Comparison of ENCODE assay signal across 8 mouse cellular contexts in genomic region chr10:77215641-77216040, GRCm38 (mm10). TPM values are rescaled to one million over a fixed set of nuclear protein-coding genes. Genes with fewer than 3 reads are reported as not detected.
DNase-seq lines count a peak whose midpoint lies in the region; ATAC-seq lines count a peak whose summit lies in the region.

No protein-coding gene starts in this region.

- H3K36me3 ChIP-seq in kidney, embryonic 16.5 days (ENCODE audit: insufficient read depth, low read length): no peaks in the 10 kb centered on the region

- no peak overlapping the region for H3K4me2 ChIP-seq in kidney, embryonic 16.5 days (replicated peaks; ENCODE audit: low read depth, low read length)

- 0 out of 2 replicates have a peak overlapping the region, but pooled peaks have one; percentile 25 for H3K9ac ChIP-seq in kidney, embryonic 16.5 days (replicated peaks; ENCODE audit: low read length)

- 65% methylated on average over 4 of the region's 4 CpGs for WGBS in kidney, embryonic 16.5 days

- DNase-seq in cerebellum, adult 18-20 months: peak; percentile 14 to 25
- no peak for DNase-seq in cerebellum, postnatal 4 days (ENCODE audit: low spot score in 2 of 2)
- DNase-seq in kidney, adult 11 months: no peak
- peak; percentile 12 for DNase-seq in lung, postnatal 14 days
- DNase-seq in frontal cortex, postnatal 36 days (ENCODE audit: low spot score in 2 of 2): no peak
- no peak for DNase-seq in embryo, embryonic 9.5 days (ENCODE audit: extremely low spot score)

- H3K9me3 ChIP-seq in kidney, embryonic 16.5 days (ENCODE audit: low read length): no peaks in the 10 kb centered on the region

- peak; percentile 53; the same call in 1 of the 2 replicates for ATAC-seq in kidney, embryonic 16.5 days (ENCODE audit: low FRiP score, low TSS enrichment)
- ATAC-seq in granulocyte monocyte progenitor cell, adult 5-6 weeks (replicated peaks; ENCODE audit: poor library complexity, severe bottlenecking): peak; percentile 50

- no peaks in the 10 kb centered on the region for H3K27me3 ChIP-seq in kidney, embryonic 16.5 days (ENCODE audit: insufficient read depth, low read length)

- peaks cover 41% of the 10 kb centered on the region for H3K4me1 ChIP-seq in kidney, embryonic 16.5 days (ENCODE audit: insufficient read depth, low read length)

- no peak overlapping the region for H3K4me3 ChIP-seq in kidney, embryonic 16.5 days (ENCODE audit: low read length)

- H3K27ac ChIP-seq in kidney, embryonic 16.5 days (ENCODE audit: low read length): peak overlapping the region; percentile 48

RNA-seq across cellular contexts. Expression of gene Pofut2, which starts 43.4 kb away (rescaled TPM):
- polyA plus RNA-seq in kidney, embryonic 16.5 days (2015; fragmentation: Nextera tagmentation; extraction: Ambion mirVana): 148 and 149 TPM in 2 replicates
- 15.4 and 30.7 TPM in 2 replicates for total RNA-seq in granulocyte monocyte progenitor cell, adult 5-6 weeks (2014; fragmentation: Nextera tagmentation)
- 8.7 and 13.1 TPM in 2 replicates for total RNA-seq in granulocyte monocyte progenitor cell, adult 5-6 weeks (2017)

RNA-seq across cellular contexts. Expression of gene Col18a1, which starts 49.3 kb away (rescaled TPM):
- polyA plus RNA-seq in kidney, embryonic 16.5 days (2015; fragmentation: Nextera tagmentation; extraction: Ambion mirVana): 255 and 257 TPM in 2 replicates
- not detected in 2 replicates for total RNA-seq in granulocyte monocyte progenitor cell, adult 5-6 weeks (2014; fragmentation: Nextera tagmentation)
- 0.05 TPM in 1 of 2 replicates, not detected in the other for total RNA-seq in granulocyte monocyte progenitor cell, adult 5-6 weeks (2017)

Comparison
In these comparisons a context has a peak if more than half of its experiments do, and no peak if none do; other contexts are left out.
1. DNase-seq: peak in cerebellum, adult 18-20 months (2 of 2) and lung, postnatal 14 days (single experiment); none in cerebellum, postnatal 4 days (0 of 2), kidney, adult 11 months (single experiment), frontal cortex, postnatal 36 days (0 of 2) and embryo, embryonic 9.5 days (single experiment).